Mouse (Mus musculus) embryonic fibroblast, embryonic 13.5 days (primary cell): ENCODE measurements around the gene Kif26a.

Experiments
- CTCF ChIP-seq: IDR thresholded peaks from 2 replicates; pipeline ENCODE4 v1.5.1; 2011; ENCODE audit warnings: mild to moderate bottlenecking, control low read depth, low read length, moderate library complexity, borderline replicate concordance; ENCODE audit not compliant: insufficient read depth
- POLR2A ChIP-seq: IDR thresholded peaks from 2 replicates; pipeline ENCODE4 v1.6.1; 2011; ENCODE audit warnings: low read depth, mild to moderate bottlenecking, control low read depth, low read length, moderate library complexity

- no peak for TF ChIP-seq POLR2A
- peak; percentile 99 for TF ChIP-seq CTCF
Measured at GRCm38 (mm10) chr12:112113710-112114109, 32.3 kb upstream of the Kif26a start.
